Mouse (Mus musculus): ENCODE results near the gene Psap. TPM values are rescaled to one million over a fixed set of nuclear protein-coding genes. Genes with fewer than 3 reads are reported as not detected.
A peak's percentile ranks its signal among the peaks of the same experiment; 100 is the strongest.

Psap gene
- polyA plus RNA-seq, 1 experiment from 2014 or later, result 124 TPM

- DNase-seq (ENCODE audit: low spot score), result no peak
- Histone ChIP-seq H3K9ac (ENCODE audit: low read depth, low read length) (no peak overlapping the region), H3K4me3 (ENCODE audit: low read depth, low read length) (peak overlapping the region; percentile 5; the same call in 1 of the 2 replicates), H3K27ac (replicated peaks; ENCODE audit: low read depth, low read length) (peak overlapping the region; percentile 28; the same call in 1 of the 2 replicates), H3K36me3 (ENCODE audit: control insufficient read depth, insufficient read depth, low read length) (no peaks in the 10 kb centered on the region), H3K9me3 (ENCODE audit: control insufficient read depth, low read length) (no peaks in the 10 kb centered on the region), H3K27me3 (replicated peaks; ENCODE audit: control insufficient read depth, insufficient read depth, low read length) (no peaks in the 10 kb centered on the region), H3K4me1 (ENCODE audit: control insufficient read depth, insufficient read depth, low read length) (peaks cover 37% of the 10 kb centered on the region), H3K4me2 (ENCODE audit: low read depth, low read length) (peak overlapping the region; percentile 35; the same call in 1 of the 2 replicates)
- 43% methylated on average over 4 of the region's 5 CpGs for WGBS
- no peak for ATAC-seq (ENCODE audit: low read depth)
Measured at GRCm38 (mm10) chr10:60350077-60350804, 72.8 kb downstream of the Psap start.

GRCm38 (mm10) chr10:60350805-60351167 lies 73.4 kb downstream of the Psap start:
- peak; percentile 71 for ATAC-seq (ENCODE audit: low read depth)
- H3K4me3 ChIP-seq (ENCODE audit: low read depth, low read length), result peak overlapping the region; percentile 5; the same call in 1 of the 2 replicates

GRCm38 (mm10) chr10:60351248-60351647 lies 73.8 kb downstream of the Psap start:
- H3K4me2 ChIP-seq (ENCODE audit: low read depth, low read length), result peak overlapping the region; percentile 5
- H3K4me3 ChIP-seq (ENCODE audit: low read depth, low read length), result no peak overlapping the region
- no peaks in the 10 kb centered on the region for H3K36me3 ChIP-seq (ENCODE audit: control insufficient read depth, insufficient read depth, low read length)
- no peak for DNase-seq (ENCODE audit: low spot score)
- no peak for ATAC-seq (ENCODE audit: low read depth)
- WGBS, result 6% methylated on average over 3 of the region's 3 CpGs
- H3K9ac ChIP-seq (ENCODE audit: low read depth, low read length), result no peak overlapping the region
- peak overlapping the region; percentile 85 for H3K27ac ChIP-seq (replicated peaks; ENCODE audit: low read depth, low read length)
- H3K27me3 ChIP-seq (replicated peaks; ENCODE audit: control insufficient read depth, insufficient read depth, low read length), result no peaks in the 10 kb centered on the region
- H3K4me1 ChIP-seq (ENCODE audit: control insufficient read depth, insufficient read depth, low read length), result peaks cover 35% of the 10 kb centered on the region
- no peaks in the 10 kb centered on the region for H3K9me3 ChIP-seq (ENCODE audit: control insufficient read depth, low read length)

More at GRCm38 (mm10) chr10:60350805-60351167, 73.4 kb downstream of the Psap start:
- H3K9me3 ChIP-seq (ENCODE audit: control insufficient read depth, low read length), result no peaks in the 10 kb centered on the region
- peak overlapping the region; percentile 35; the same call in 1 of the 2 replicates for H3K4me2 ChIP-seq (ENCODE audit: low read depth, low read length)
- WGBS, result 16% methylated on average over 3 of the region's 3 CpGs
- peaks cover 37% of the 10 kb centered on the region for H3K4me1 ChIP-seq (ENCODE audit: control insufficient read depth, insufficient read depth, low read length)
- no peaks in the 10 kb centered on the region for H3K27me3 ChIP-seq (replicated peaks; ENCODE audit: control insufficient read depth, insufficient read depth, low read length)
- H3K27ac ChIP-seq (replicated peaks; ENCODE audit: low read depth, low read length), result peak overlapping the region; percentile 85
- peak; percentile 91 for DNase-seq (ENCODE audit: low spot score)
- no peaks in the 10 kb centered on the region for H3K36me3 ChIP-seq (ENCODE audit: control insufficient read depth, insufficient read depth, low read length)
- no peak overlapping the region for H3K9ac ChIP-seq (ENCODE audit: low read depth, low read length)

- Histone ChIP-seq H3K4me3 (ENCODE audit: low read depth, low read length) (no peak overlapping the region), H3K27me3 (replicated peaks; ENCODE audit: control insufficient read depth, insufficient read depth, low read length) (no peaks in the 10 kb centered on the region), H3K27ac (replicated peaks; ENCODE audit: low read depth, low read length) (peak overlapping the region; percentile 85), H3K36me3 (ENCODE audit: control insufficient read depth, insufficient read depth, low read length) (no peaks in the 10 kb centered on the region), H3K4me1 (ENCODE audit: control insufficient read depth, insufficient read depth, low read length) (peaks cover 28% of the 10 kb centered on the region), H3K4me2 (ENCODE audit: low read depth, low read length) (peak overlapping the region; percentile 5; the same call in 1 of the 2 replicates), H3K9me3 (ENCODE audit: control insufficient read depth, low read length) (no peaks in the 10 kb centered on the region), H3K9ac (ENCODE audit: low read depth, low read length) (no peak overlapping the region)
- WGBS, result 17% methylated on average over 7 of the region's 7 CpGs
- ATAC-seq (ENCODE audit: low read depth), result peak; percentile 72; the same call in 1 of the 2 replicates
- peak; percentile 91 for DNase-seq (ENCODE audit: low spot score)
Measured at GRCm38 (mm10) chr10:60351761-60352455, 74.5 kb downstream of the Psap start.

Other genes starting within 250 kb of the Psap start
- 8.8 and 10.0 TPM in 2 replicates for gene Spock2, start 171.4 kb upstream of the Psap start, polyA plus RNA-seq (2014; fragmentation: Nextera tagmentation; extraction: Ambion mirVana)
- 1.3 TPM in 2 replicates for gene Chst3, start 58.4 kb upstream of the Psap start, polyA plus RNA-seq (2014; fragmentation: Nextera tagmentation; extraction: Ambion mirVana)
- 5.5 and 6.6 TPM in 2 replicates for gene Vsir, start 69.2 kb downstream of the Psap start, polyA plus RNA-seq (2014; fragmentation: Nextera tagmentation; extraction: Ambion mirVana)
- 1.4 and 1.7 TPM in 2 replicates for gene Gm17455, start 122.1 kb downstream of the Psap start, polyA plus RNA-seq (2014; fragmentation: Nextera tagmentation; extraction: Ambion mirVana)